Mouse (Mus musculus) heart, adult 18-20 months (tissue): ENCODE results near the gene Zfp459. TPM values are rescaled to one million over a fixed set of nuclear protein-coding genes. Genes with fewer than 3 reads are reported as not detected.
"Not testable (repeated sequence)": the region's sequence is repeated elsewhere in the genome, so short reads cannot be mapped to it uniquely, and the experiment has no call there.

ENCODE experiments used
- DNase-seq, 2 experiments: peaks; one replicate each; pipeline ENCODE4 v3.0.0; 2021 to 2022; ENCODE audit warnings: mixed read lengths in 1 of 2
- long read RNA-seq, 2 experiments: library from polyadenylated mRNA; stranded (forward); transcript quantifications; one replicate each; pipeline ENCODE4 v2.0.0; 2021
- total RNA-seq, 2 experiments: library from RNA; stranded (reverse); gene quantifications; 2 replicates each; pipeline ENCODE4 v1.2.3; 2021

The Zfp459 gene
- total RNA-seq: under 1 TPM; 0.42 to 0.57 TPM
- long read RNA-seq, experiment 1: 0 reads
- long read RNA-seq, experiment 2: 0 reads

DNA sequence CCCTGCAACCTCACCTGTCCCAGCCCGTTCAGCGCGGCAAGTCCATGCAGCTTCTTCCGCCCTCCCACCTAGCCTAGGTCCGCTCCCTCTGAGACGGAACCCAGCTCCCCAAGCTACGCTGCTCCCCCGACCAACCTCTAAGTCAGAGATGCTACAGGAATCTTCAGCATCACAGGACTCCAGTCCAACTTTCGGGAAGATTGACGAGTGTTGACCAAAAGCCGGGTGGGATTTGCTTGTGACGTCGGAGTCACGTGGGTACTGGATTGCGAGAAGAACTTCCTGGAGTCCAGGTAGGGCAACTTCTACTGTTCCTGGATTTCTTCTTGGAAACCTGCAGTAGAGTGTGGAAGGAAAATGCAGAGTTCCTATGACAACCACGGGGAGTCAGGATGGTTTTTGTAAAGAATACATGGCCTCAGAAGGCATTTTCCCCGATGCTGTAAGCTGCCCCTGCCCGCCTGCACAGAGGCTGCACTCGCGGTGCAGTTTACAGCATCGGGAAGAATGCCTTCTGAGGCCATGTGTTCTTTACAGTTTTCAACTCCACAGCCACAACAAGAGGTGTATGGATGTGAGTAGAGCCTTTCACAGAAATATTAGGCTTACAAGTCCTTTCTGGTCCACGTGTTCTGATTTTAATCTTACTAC is at the start of gene Zfp459:
Zfp459 (minus strand) TSS at position 212 of the 651 bp plus-strand sequence.
- DNase-seq: peak; percentile 28 to 48

- no peak for DNase-seq
These were observed 48.1 kb upstream of the Zfp459 start for GRCm38 (mm10) chr13:67469274-67469673.

DNA sequence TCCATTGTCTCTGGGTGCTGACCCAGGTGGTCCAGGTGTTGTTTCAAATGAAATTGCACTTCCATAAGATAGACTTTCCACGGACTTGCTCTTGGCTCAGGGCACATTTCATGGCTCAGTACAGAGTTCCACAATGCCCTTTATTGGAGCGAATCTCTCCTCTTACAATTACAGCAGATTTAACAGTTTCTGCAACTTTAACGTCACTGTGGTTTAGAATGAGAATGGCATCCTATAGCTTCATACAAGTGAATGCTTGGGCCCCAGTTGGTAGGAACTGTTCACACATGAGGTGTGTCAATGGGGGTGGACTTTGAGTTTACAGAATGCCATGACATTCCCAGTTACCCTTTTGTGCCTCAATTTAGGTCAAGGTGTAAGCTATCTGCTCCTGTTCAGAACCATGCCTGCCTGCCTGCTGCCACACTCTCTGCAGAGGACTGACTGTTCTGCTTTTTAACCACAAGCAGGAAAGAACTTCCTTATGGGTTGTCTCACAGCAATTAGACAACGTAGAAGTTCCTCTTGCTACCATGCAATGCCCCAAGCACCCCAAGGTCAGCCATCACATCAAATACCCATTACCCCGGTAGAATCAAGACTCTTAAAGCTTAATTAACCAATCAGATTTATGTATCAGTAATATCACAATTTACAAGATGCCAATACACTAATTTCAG is 42.4 kb upstream of the Zfp459 start:
- DNase-seq: peak in 1 of 2 experiments; percentile 8

- DNase-seq: no peak
These were observed 30.7 kb upstream of the Zfp459 start for GRCm38 (mm10) chr13:67452021-67452309.

DNA sequence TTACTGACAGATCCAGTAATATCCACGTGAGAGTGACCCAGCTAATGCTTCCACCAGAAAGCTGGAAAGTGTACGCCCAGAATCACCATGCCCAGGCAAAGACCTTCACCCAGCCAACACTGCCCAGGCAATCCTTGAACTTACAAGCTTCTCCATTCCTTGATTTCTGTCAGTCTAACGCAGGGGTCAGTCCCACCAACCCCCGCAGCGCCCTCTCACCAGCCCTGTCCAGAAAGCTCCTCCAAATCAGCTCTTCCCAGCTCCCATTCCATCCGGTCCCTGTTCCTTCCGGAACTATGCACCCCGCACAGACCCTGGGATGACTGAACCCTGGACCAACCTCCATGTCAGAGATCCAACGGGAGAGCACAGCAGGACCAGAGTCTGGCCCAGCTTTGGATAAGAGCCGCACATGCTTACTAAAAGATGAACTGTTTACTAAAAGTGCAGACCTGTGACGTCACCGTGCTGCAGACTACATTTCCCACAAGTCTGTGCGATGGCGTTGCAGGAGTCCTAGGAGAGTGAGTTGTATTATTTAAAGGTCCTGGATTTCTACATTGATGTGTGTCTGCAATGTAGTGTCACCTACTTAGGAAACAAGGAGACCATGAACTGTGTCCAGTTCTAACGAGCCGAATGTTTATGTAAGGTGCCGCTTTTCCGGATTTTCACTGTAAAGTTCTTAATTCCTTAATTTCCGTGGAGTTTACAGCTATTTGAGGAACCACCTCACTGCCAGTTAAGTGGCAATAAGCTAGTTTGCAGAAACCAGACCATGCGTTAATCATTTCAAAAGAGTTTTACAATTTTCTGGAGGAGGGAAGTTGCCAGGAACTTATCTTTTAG is 30.2 kb upstream of the Zfp459 start, which contains the start of gene Zfp874a:
Zfp874a (minus strand) TSS at position 453 of the 849 bp plus-strand sequence.
- peak; percentile 96 to 97 for DNase-seq

- not testable (repeated sequence) for DNase-seq
These were observed 15.9 kb upstream of the Zfp459 start for GRCm38 (mm10) chr13:67437095-67437494.

GRCm38 (mm10) chr13:67428116-67428515 is 6.9 kb upstream of the Zfp459 start:
- DNase-seq: no peak

- not testable (repeated sequence) for DNase-seq
These were observed 4.5 kb upstream of the Zfp459 start for GRCm38 (mm10) chr13:67425699-67426098.

DNA sequence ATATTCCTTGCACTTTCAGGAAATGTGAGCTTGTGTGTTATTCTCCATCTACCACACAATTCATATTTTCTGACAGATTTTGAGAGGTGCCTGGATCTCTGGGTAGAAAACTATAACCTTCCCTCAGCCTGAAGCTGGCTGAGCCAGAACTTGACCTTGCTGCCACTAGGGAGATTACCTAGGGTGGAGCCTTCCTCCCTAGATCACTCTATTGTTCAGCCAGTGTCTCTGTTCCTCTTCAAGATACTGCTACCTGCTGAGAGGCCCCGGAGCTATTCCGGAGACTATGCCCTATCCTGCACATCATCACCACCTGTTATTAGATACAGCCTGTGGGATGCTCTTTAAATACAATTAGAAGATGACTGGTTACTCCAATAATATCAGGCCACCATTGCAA is 1.3 kb upstream of the Zfp459 start:
- not testable (repeated sequence) for DNase-seq

DNA sequence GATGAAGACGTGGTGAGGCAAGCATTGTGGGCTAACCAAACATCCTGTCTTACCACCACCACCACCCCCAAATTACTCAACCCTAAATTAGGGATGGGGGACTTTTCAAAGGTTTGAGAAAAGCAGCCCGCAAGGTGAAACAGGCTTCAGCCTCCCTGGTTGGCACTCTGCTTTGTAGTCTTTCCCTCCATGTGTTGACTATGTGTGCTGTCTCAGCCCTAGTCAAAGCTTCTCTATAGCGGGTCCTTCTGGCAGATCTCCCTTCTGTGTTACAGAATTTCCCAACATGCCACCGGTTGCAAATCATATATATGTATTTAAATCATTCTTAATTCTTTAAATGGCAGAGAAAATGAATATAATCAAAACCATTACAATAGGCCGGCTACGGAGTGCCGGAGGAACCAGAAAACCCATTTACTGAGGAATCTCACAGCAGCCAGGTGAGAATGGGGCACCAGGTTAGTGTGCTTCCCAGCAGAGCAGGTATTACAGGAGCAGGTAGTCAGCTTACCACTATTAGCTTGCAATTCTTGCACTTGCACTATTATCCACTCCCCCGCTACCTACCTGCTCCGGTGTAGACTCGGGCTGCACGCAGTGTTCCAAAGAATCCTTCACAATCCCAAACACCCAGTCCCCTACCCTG is 536 bp downstream of the Zfp459 start:
- DNase-seq: no peak

- no peak for DNase-seq
These were observed 4.4 kb downstream of the Zfp459 start for GRCm38 (mm10) chr13:67416811-67417210.

DNA sequence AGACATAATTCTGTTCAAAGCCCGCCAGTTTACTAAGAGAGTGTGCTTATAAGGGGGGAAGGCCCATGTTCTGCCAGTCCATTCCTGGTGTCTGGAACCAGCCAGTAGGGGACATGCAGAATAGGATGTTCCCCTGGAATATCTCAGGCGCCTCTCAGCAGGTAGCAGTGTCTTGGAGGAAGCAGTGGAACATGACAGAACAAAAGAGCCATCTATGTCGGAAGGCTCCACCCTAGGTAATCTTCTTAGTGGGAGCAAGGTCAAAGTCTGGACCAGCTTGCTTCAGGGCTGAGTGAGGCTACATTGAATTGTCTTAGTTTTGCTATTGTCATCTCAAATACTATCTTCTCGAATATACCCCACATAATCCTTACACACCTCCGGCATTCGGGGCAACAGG is 5.5 kb downstream of the Zfp459 start:
- DNase-seq: no peak

DNA sequence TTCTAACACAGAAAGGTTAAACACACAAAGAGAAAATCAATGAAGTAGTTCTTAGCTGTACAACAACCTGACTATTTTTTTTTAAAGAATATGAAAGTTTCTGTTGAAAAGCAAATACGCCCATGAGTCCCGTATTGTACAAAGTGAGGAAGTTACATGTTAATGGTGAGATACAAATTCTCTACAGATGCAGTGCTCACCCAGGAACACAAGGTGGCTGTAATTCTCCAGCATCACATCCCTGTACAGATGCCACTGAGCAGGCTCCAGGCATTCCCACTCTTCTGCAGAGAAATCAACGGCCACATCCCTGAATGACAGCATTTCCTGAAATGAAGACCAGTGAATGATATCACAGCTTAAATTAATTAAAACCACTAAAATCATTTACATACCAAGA is 7.6 kb downstream of the Zfp459 start:
- DNase-seq: not testable (repeated sequence)

DNA sequence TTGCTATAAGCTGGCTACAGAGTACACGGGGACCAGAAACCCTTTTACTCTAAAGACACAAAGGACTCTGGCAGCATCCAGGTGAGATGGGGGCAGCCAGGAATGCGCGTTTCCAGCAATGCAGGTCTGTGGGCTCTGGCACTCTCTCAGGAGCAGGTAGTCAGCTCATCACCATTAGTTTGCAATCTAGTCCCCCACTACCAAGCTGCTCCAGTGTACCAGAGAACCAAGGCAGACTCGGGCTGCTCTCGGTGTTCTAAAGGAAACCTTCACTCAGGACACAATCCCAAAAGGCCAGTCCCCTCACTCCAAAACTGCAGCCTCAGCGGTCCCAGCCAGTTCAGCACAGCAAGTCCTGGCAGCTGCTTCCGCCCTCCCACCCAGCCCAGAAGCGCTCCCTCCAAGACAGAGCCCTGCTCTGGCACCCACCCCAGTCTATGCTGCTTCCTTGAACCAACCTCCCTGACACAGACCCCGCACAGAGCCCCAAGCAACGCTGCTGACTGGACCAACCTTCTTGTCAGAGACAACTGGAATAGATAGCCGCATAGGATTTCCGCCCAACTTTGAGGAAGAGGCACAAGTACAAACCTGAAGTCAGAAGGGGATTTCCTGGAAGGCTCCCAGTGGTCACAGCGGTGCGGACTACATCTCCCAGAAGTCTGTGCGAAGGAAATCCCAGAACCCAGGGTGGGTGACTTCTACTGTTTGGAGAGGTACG is 21.9 kb downstream of the Zfp459 start, which contains the start of gene Zfp429:
Zfp429 (minus strand) TSS at position 637 of the 721 bp plus-strand sequence.
- peak; percentile 88 for DNase-seq

DNA sequence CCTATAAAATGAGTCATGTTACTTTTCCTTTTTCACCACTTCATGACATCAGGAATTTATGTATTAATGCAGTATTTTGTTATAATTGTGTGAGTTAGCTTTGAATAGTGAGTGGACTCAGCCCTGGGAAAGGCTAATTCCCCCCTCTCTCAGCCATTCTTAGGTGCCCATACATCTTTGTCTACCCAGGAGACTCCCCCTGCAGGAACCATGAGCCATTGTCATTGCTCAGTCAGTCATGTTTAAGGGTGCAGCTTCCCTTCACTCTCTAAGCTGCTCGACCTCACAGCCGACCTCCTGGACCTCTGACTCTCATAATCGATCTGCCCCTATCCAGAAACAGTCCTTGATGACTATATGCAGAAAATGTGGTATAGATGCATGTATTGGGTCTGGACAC is 45.0 kb downstream of the Zfp459 start:
- not testable (repeated sequence) for DNase-seq

DNA sequence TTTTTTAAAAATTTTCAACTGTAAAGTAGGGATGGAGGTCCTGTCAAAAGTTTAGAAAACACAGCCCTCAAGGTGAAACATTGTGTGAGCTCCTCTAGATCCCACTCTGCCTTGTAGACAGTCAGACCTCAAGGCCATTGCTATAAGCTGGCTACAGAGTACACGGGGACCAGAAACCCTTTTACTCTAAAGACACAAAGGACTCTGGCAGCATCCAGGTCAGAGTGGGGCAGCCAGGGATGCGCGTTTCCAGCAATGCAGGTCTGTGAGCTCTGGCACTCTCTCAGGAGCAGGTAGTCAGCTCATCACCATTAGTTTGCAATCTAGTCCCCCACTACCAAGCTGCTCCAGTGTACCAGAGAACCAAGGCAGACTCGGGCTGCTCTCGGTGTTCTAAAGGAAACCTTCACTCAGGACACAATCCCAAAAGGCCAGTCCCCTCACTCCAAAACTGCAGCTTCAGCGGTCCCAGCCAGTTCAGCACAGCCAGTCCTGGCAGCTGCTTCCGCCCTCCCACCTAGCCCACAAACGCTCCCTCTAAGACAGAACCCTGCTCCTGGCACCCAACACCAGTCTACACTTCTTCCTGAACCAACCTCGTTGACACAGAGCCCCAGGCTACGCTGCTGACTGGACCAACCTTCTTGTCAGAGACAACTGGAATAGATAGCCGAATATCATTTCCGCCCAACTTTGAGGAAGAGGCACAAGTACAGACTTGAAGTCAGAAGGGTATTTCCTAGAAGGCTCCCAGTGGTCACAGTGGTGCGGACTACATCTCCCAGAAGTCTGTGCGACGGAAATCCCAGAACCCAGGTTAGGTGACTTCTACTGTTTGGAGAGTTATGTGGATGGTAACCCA is 45.9 kb downstream of the Zfp459 start, which contains the start of the genes Gm28041 and Zfp456:
Gm28041 (minus strand) TSS at position 684 of the 862 bp plus-strand sequence.
Zfp456 (minus strand) TSS at position 761 of the 862 bp plus-strand sequence.
- DNase-seq: peak; percentile 87 to 88

DNA sequence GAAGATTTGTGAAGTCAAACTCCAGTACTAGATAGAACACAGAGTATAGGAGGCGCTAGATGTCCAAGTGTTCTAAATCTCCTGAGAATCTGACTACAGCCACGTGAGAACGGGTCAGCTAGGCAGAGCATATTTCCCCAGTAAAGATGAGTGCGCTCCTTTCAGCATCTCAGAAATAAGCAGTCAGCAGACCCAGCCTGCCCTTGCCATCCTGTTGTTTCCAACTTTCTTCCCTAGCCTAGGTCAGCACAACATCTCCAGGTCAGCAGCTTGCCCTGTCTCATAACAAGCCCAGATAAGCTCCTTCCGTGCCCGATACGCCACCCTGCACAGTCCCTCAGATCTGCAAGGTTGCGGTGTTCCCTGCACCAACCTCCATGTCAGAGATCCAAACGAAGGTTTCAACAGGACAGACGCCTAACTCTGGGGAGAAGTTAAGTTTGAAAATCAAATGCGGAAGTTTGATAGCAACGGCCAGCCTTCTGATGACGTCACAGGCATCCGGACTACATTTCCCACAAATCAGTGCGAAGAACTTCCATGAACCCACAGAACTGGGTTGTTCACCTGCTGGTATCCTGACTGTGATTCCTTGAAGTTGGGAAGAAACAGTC is 61.0 kb downstream of the Zfp459 start, which contains the start of the genes Gm28044 and Zfp953:
Gm28044 (minus strand) TSS at position 406 of the 614 bp plus-strand sequence.
Zfp953 (minus strand) TSS at position 475 of the 614 bp plus-strand sequence.
- DNase-seq: peak; percentile 94 to 98
